Mouse (Mus musculus): Measurements from ENCODE around the gene Oscp1. TPM values are rescaled to one million over a fixed set of nuclear protein-coding genes. Genes with fewer than 3 reads are reported as not detected.
"Not testable (repeated sequence)": the region's sequence is repeated elsewhere in the genome, so short reads cannot be mapped to it uniquely, and the experiment has no call there.

Oscp1 gene
- total RNA-seq, 2 experiments from 2014 or later: 3.5 to 4.1 TPM

GRCm38 (mm10) chr4:126081601-126082000 is 23.2 kb downstream of the Oscp1 start:
- intact Hi-C loops (cut with DNase I): no loop called here

GRCm38 (mm10) chr4:126083021-126083420 is 24.7 kb downstream of the Oscp1 start:
- no peak for DNase-seq
- intact Hi-C loops (cut with DNase I): no loop called here

More at GRCm38 (mm10) chr4:126081601-126082000, 23.2 kb downstream of the Oscp1 start:
- DNase-seq: no peak

- DNase-seq: no peak
- intact Hi-C loops (cut with DNase I): no loop called here
These were observed 26.0 kb downstream of the Oscp1 start for GRCm38 (mm10) chr4:126084382-126084781.

GRCm38 (mm10) chr4:126085996-126086576 is 27.7 kb downstream of the Oscp1 start:
- intact Hi-C loops (cut with DNase I): loop anchor here (1.0 to 5.0 kb wide), 2 partner anchors 28 to 176 kb away; partner anchors contain the start of gene Trappc3
- peak; percentile 87 to 90 for DNase-seq

- no peak for DNase-seq
These were observed 31.9 kb downstream of the Oscp1 start for GRCm38 (mm10) chr4:126090101-126090847.

GRCm38 (mm10) chr4:126090848-126091124 is 32.4 kb downstream of the Oscp1 start:
- intact Hi-C loops (cut with DNase I): no loop called here
- no peak for DNase-seq

More at GRCm38 (mm10) chr4:126090101-126090847, 31.9 kb downstream of the Oscp1 start:
- intact Hi-C loops (cut with DNase I): no loop called here

- intact Hi-C loops (cut with DNase I): no loop called here
- DNase-seq: no peak
These were observed 33.5 kb downstream of the Oscp1 start for GRCm38 (mm10) chr4:126091873-126092272.

- intact Hi-C loops (cut with DNase I): not testable (repeated sequence)
These were observed 37.5 kb downstream of the Oscp1 start for GRCm38 (mm10) chr4:126095622-126096430.

GRCm38 (mm10) chr4:126096464-126097111 is 38.2 kb downstream of the Oscp1 start, which contains the start of gene Lsm10:
TSS of gene Lsm10 (plus strand) at chr4:126096623.
- peak; percentile 96 for DNase-seq
- intact Hi-C loops (cut with DNase I): no loop called here

More at GRCm38 (mm10) chr4:126095622-126096430, 37.5 kb downstream of the Oscp1 start:
- DNase-seq: not testable (repeated sequence)

- intact Hi-C loops (cut with DNase I): no loop called here
These were observed 39.4 kb downstream of the Oscp1 start for GRCm38 (mm10) chr4:126097711-126098253.

GRCm38 (mm10) chr4:126099365-126099764 is 41.0 kb downstream of the Oscp1 start:
- DNase-seq: no peak
- intact Hi-C loops (cut with DNase I): no loop called here

More at GRCm38 (mm10) chr4:126097711-126098253, 39.4 kb downstream of the Oscp1 start:
- no peak for DNase-seq

- intact Hi-C loops (cut with DNase I): no loop called here
- no peak for DNase-seq
These were observed 42.4 kb downstream of the Oscp1 start for GRCm38 (mm10) chr4:126100764-126101163.

- peak; percentile 43 for DNase-seq
- intact Hi-C loops (cut with DNase I): no loop called here
These were observed 43.9 kb downstream of the Oscp1 start for GRCm38 (mm10) chr4:126102061-126102841.

GRCm38 (mm10) chr4:126103057-126103581 is 44.8 kb downstream of the Oscp1 start:
- intact Hi-C loops (cut with DNase I): no loop called here

GRCm38 (mm10) chr4:126103590-126104068 is 45.3 kb downstream of the Oscp1 start, which contains the start of gene Stk40:
TSS of gene Stk40 (plus strand) at chr4:126103957.
- intact Hi-C loops (cut with DNase I): no loop called here
- DNase-seq: peak; percentile 97 to 98

More at GRCm38 (mm10) chr4:126103057-126103581, 44.8 kb downstream of the Oscp1 start:
- peak; percentile 94 for DNase-seq

- peak; percentile 42 to 54 for DNase-seq
- intact Hi-C loops (cut with DNase I): no loop called here
These were observed 46.1 kb downstream of the Oscp1 start for GRCm38 (mm10) chr4:126104261-126105075.

GRCm38 (mm10) chr4:126105131-126105783 is 46.9 kb downstream of the Oscp1 start:
- intact Hi-C loops (cut with DNase I): no loop called here
- no peak for DNase-seq

Data from heart, postnatal 10 days (tissue).